1 mouse cellular context compared by ENCODE assay signal in genomic region chr6:48646995-48647394, GRCm38 (mm10).
TF ChIP-seq lines count a peak whose summit lies in the region.

TSS of gene Gimap8 (plus strand) at chr6:48647234.

TF ChIP-seq in CH12.LX, 34 proteins besides CTCF, POLR2A, EP300 and RAD21 (continued from another document):
- TF ChIP-seq USF2 (conservative IDR thresholded peaks at IDR 0.05; ENCODE audit: low read depth, low read length): no peak
- no peak for TF ChIP-seq CHD2 (IDR thresholded peaks at IDR 0.05; ENCODE audit: low read length)
- TF ChIP-seq HCFC1 (IDR thresholded peaks at IDR 0.05; ENCODE audit: low read depth, low read length): peak; percentile 50; the same call in 1 of the 2 replicates
- no peak for TF ChIP-seq TBP (conservative IDR thresholded peaks at IDR 0.05; ENCODE audit: low read depth, low read length)
- no peak for TF ChIP-seq CHD1 (IDR thresholded peaks at IDR 0.05; ENCODE audit: low read depth, low read length)
- no peak for TF ChIP-seq MAFK (IDR thresholded peaks at IDR 0.05; ENCODE audit: insufficient replicate concordance, low read length)
